Mouse (Mus musculus) limb, embryonic 14.5 days (tissue): ENCODE measurements around the gene Hnrnpul1. TPM values are rescaled to one million over a fixed set of nuclear protein-coding genes. Genes with fewer than 3 reads are reported as not detected.

Experiments used
- ATAC-seq: fragments of 200-750 bp; cut with Nextera tagmentation; 2 replicates; pipeline ENCODE4 v1.8.0; 2017; ENCODE audit warnings: low read depth, moderate number of reproducible peaks, moderate TSS enrichment; ENCODE audit not compliant: low FRiP score
- DNase-seq: peaks from one replicate; pipeline ENCODE4 v3.0.0-alpha.2; 2015; ENCODE audit warnings: low spot score
- H3K27ac ChIP-seq: fragments of 300-500 bp; sonication (generic); replicated peaks from 2 replicates; pipeline ENCODE4 v1.5.1; 2014; ENCODE audit warnings: low read depth, mild to moderate bottlenecking, low read length, moderate library complexity, mixed read lengths
- H3K27me3 ChIP-seq: fragments of 300-500 bp; sonication (generic); 2 replicates; pipeline ENCODE4 v1.6.1; 2014; ENCODE audit warnings: low read length, mixed read lengths; ENCODE audit not compliant: control insufficient read depth, insufficient read depth
- H3K36me3 ChIP-seq: fragments of 300-500 bp; sonication (generic); 2 replicates; pipeline ENCODE4 v1.6.1; 2014; ENCODE audit warnings: mild to moderate bottlenecking, low read length, moderate library complexity, mixed read lengths; ENCODE audit not compliant: control insufficient read depth, insufficient read depth
- H3K4me1 ChIP-seq: fragments of 300-500 bp; sonication (generic); 2 replicates; pipeline ENCODE4 v1.6.1; 2014; ENCODE audit warnings: antibody characterized with exemption, low read length, mixed read lengths; ENCODE audit not compliant: control insufficient read depth, insufficient read depth
- H3K4me2 ChIP-seq: fragments of 300-500 bp; sonication (generic); replicated peaks from 2 replicates; pipeline ENCODE4 v1.6.1; 2014; ENCODE audit warnings: low read depth, mild to moderate bottlenecking, low read length, moderate library complexity; ENCODE audit not compliant: severe bottlenecking
- H3K4me3 ChIP-seq: fragments of 300-500 bp; sonication (generic); replicated peaks from 2 replicates; pipeline ENCODE4 v1.5.1; 2014; ENCODE audit warnings: low read length
- H3K9ac ChIP-seq: fragments of 300-500 bp; sonication (generic); 2 replicates; pipeline ENCODE4 v1.6.1; 2014; ENCODE audit warnings: mild to moderate bottlenecking, low read depth, low read length, moderate library complexity; ENCODE audit not compliant: severe bottlenecking
- H3K9me3 ChIP-seq: fragments of 300-500 bp; sonication (generic); 2 replicates; pipeline ENCODE4 v1.6.1; 2016; ENCODE audit warnings: low read length; ENCODE audit not compliant: control insufficient read depth
- POLR2A ChIP-seq: fragments of 200-500 bp; IDR thresholded peaks from 2 replicates; pipeline ENCODE4 v1.8.0; 2012; ENCODE audit warnings: inconsistent platforms, mild to moderate bottlenecking, moderate library complexity, borderline replicate concordance; ENCODE audit not compliant: insufficient read depth, insufficient read length; ENCODE audit errors: extremely low read depth
- WGBS: fragments of 180-500 bp; shearing (Covaris S2); extraction: QIAGEN DNeasy Blood & Tissue Kit; methylation state at CpG from one replicate; pipeline ENCODE4 v1.1.7; 2014; 5-methylcytosine and 5-hydroxymethylcytosine counted together
- polyA plus RNA-seq, 2 experiments: library from polyadenylated mRNA; depleted of rRNA in 1 of 2; stranded (reverse) in 1 of 2; unstranded in 1 of 2; fragments of >200 nt; fragmentation: Nextera tagmentation in 1 of 2; extraction: Ambion mirVana in 1 of 2; gene quantifications; 2 replicates each; pipeline versions ENCODE4 v1.2.1 to v1.2.3; 2012 to 2014

Hnrnpul1 gene
- polyA plus RNA-seq, 2 experiments, result 66.8 to 80.7 TPM

- no peak for DNase-seq
- H3K4me3 ChIP-seq, result no peak overlapping the region
- H3K9ac ChIP-seq, result no peak overlapping the region
- H3K9me3 ChIP-seq, result no peaks in the 10 kb centered on the region
- H3K27ac ChIP-seq, result no peak overlapping the region
- no peaks in the 10 kb centered on the region for H3K27me3 ChIP-seq
- H3K4me2 ChIP-seq, result no peak overlapping the region
- peaks cover 26% of the 10 kb centered on the region for H3K4me1 ChIP-seq
- WGBS, result 64% methylated on average over 8 of the region's 8 CpGs
- no peak for ATAC-seq
- TF ChIP-seq POLR2A, result no peak
- peaks cover 33% of the 10 kb centered on the region for H3K36me3 ChIP-seq
Measured at GRCm38 (mm10) chr7:25783746-25784145, 29.2 kb upstream of the Hnrnpul1 start.

DNA sequence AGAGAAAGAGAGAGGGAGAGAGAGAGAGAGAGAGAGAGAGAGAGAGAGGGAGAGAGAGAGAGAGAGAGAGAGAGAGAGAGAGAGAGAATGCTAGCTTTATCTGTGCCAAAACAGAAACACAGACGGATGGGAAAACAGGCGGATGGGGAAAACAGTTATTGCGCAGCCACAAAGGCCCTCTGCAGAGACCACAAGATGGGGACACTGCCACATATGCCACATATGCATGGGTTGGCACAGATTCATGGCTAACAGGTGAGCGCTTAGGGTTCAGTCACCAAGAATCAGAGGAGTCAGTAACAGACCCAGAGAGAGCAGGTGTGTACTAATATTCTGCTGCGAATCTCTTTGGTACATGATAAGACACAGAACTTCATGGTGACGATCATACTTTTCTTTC lies 28.2 kb upstream of the Hnrnpul1 start:
- DNase-seq (no peak), ATAC-seq (no peak)
- Histone ChIP-seq H3K27me3 (no peaks in the 10 kb centered on the region), H3K4me3 (no peak overlapping the region), H3K36me3 (peaks cover 43% of the 10 kb centered on the region), H3K4me2 (no peak overlapping the region), H3K4me1 (peaks cover 26% of the 10 kb centered on the region), H3K9me3 (no peaks in the 10 kb centered on the region), H3K27ac (no peak overlapping the region), H3K9ac (no peak overlapping the region)
- TF ChIP-seq POLR2A, result no peak
- WGBS, result 74% methylated on average over 6 of the region's 6 CpGs

- H3K9me3 ChIP-seq, result no peaks in the 10 kb centered on the region
- WGBS, result 32% methylated on average over 10 of the region's 11 CpGs
- H3K9ac ChIP-seq, result peak overlapping the region; percentile 49
- DNase-seq (peak; percentile 26), ATAC-seq (peak; percentile 74)
- H3K4me2 ChIP-seq, result peak overlapping the region; percentile 67
- TF ChIP-seq POLR2A, result no peak
- peaks cover 21% of the 10 kb centered on the region for H3K4me1 ChIP-seq
- H3K36me3 ChIP-seq, result peaks cover 47% of the 10 kb centered on the region
- peak overlapping the region; percentile 63 for H3K27ac ChIP-seq
- no peaks in the 10 kb centered on the region for H3K27me3 ChIP-seq
- H3K4me3 ChIP-seq, result peak overlapping the region; percentile 26
Measured at GRCm38 (mm10) chr7:25781937-25782610, 27.5 kb upstream of the Hnrnpul1 start.

GRCm38 (mm10) chr7:25781321-25781936 lies 26.9 kb upstream of the Hnrnpul1 start:
- DNase-seq (no peak), ATAC-seq (peak; percentile 20; the same call in 1 of the 2 replicates)
- Histone ChIP-seq H3K9ac (peak overlapping the region; percentile 49), H3K4me1 (peaks cover 15% of the 10 kb centered on the region), H3K4me3 (peak overlapping the region; percentile 26), H3K4me2 (peak overlapping the region; percentile 67), H3K36me3 (peaks cover 48% of the 10 kb centered on the region), H3K9me3 (no peaks in the 10 kb centered on the region), H3K27me3 (no peaks in the 10 kb centered on the region), H3K27ac (peak overlapping the region; percentile 63)
- no peak for TF ChIP-seq POLR2A
- WGBS, result 9% methylated on average over 25 of the region's 33 CpGs

DNA sequence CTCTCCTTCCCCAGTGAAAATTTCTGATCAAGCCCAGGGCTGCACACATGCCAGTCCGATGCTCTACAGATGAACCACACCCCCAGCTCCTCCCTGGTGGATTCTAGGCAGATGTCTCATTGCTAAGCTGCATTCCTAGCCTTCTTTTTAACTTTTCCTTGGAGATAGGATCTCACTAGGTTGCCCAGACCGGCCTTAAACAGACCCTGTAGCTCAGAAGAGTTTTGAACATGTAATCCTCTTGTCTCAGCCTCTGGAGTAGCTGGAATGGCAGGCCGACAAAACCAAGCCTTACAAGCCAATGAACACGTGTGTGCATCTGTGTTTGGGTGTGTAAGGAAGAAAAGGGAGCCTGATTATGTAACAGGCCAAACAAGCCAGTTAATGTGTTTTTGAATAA lies 26.2 kb upstream of the Hnrnpul1 start:
- DNase-seq (no peak), ATAC-seq (no peak)
- no peak overlapping the region for H3K9ac ChIP-seq
- peak overlapping the region; percentile 63; the same call in 1 of the 2 replicates for H3K27ac ChIP-seq
- peaks cover 15% of the 10 kb centered on the region for H3K4me1 ChIP-seq
- no peak overlapping the region for H3K4me2 ChIP-seq
- WGBS, result 56% methylated on average over 4 of the region's 4 CpGs
- no peak overlapping the region for H3K4me3 ChIP-seq
- no peak for TF ChIP-seq POLR2A
- no peaks in the 10 kb centered on the region for H3K27me3 ChIP-seq
- H3K36me3 ChIP-seq, result peaks cover 52% of the 10 kb centered on the region
- no peaks in the 10 kb centered on the region for H3K9me3 ChIP-seq
